Mouse (Mus musculus): ENCODE data around the gene Smdt1. TPM values are rescaled to one million over a fixed set of nuclear protein-coding genes. Genes with fewer than 3 reads are reported as not detected.
"Not testable (repeated sequence)": the region's sequence is repeated elsewhere in the genome, so short reads cannot be mapped to it uniquely, and the experiment has no call there.

Smdt1 gene
- polyA plus RNA-seq, 1 experiment from 2014 or later: 299 TPM

GRCm38 (mm10) chr15:82353078-82353744 is 14.5 kb downstream of the Smdt1 start:
- H3K4me3 ChIP-seq: peak overlapping the region; percentile 97
- H3K9me3 ChIP-seq (replicated peaks): no peaks in the 10 kb centered on the region
- peak overlapping the region; percentile 89 for H3K27ac ChIP-seq (ENCODE audit: poor library complexity, severe bottlenecking)
- peaks cover 30% of the 10 kb centered on the region for H3K36me3 ChIP-seq
- WGBS: 25% methylated on average over 14 of the region's 14 CpGs
- H3K4me2 ChIP-seq: peak overlapping the region; percentile 88
- peak overlapping the region; percentile 99 for H3K9ac ChIP-seq
- peaks cover 22% of the 10 kb centered on the region for H3K4me1 ChIP-seq (replicated peaks)
- ATAC-seq (ENCODE audit: insufficient number of reproducible peaks, low FRiP score): no peak
- no peaks in the 10 kb centered on the region for H3K27me3 ChIP-seq (replicated peaks)

GRCm38 (mm10) chr15:82353745-82354113 is 15.0 kb downstream of the Smdt1 start:
- Histone ChIP-seq H3K27ac (ENCODE audit: poor library complexity, severe bottlenecking) (peak overlapping the region; percentile 89), H3K27me3 (replicated peaks) (no peaks in the 10 kb centered on the region), H3K4me1 (replicated peaks) (peaks cover 25% of the 10 kb centered on the region), H3K9ac (peak overlapping the region; percentile 99), H3K4me2 (peak overlapping the region; percentile 88), H3K36me3 (peaks cover 25% of the 10 kb centered on the region), H3K4me3 (peak overlapping the region; percentile 97), H3K9me3 (replicated peaks) (no peaks in the 10 kb centered on the region)
- WGBS: under 1% methylated on average over 23 of the region's 23 CpGs
- ATAC-seq (ENCODE audit: insufficient number of reproducible peaks, low FRiP score): peak; percentile 34

- no peaks in the 10 kb centered on the region for H3K9me3 ChIP-seq (replicated peaks)
- H3K4me1 ChIP-seq (replicated peaks): peaks cover 31% of the 10 kb centered on the region
- H3K4me2 ChIP-seq: peak within 1 kb of the TSS; percentile 88
- peaks cover 19% of the 10 kb centered on the region for H3K36me3 ChIP-seq
- H3K27ac ChIP-seq (ENCODE audit: poor library complexity, severe bottlenecking): peak within 1 kb of the TSS; percentile 89
- H3K27me3 ChIP-seq (replicated peaks): no peaks in the 10 kb centered on the region
- H3K4me3 ChIP-seq: peak within 1 kb of the TSS; percentile 97
- peak within 1 kb of the TSS; percentile 99 for H3K9ac ChIP-seq
- WGBS: 2% methylated on average over 57 of the region's 57 CpGs
- peak; percentile 98 for ATAC-seq (ENCODE audit: insufficient number of reproducible peaks, low FRiP score)
Observed at GRCm38 (mm10) chr15:82354126-82354945, 15.6 kb downstream of the Smdt1 start, which contains the start of gene Ndufa6. TSS of gene Ndufa6 (minus strand) at chr15:82354322.

- no peak overlapping the region for H3K4me3 ChIP-seq
- 52% methylated on average over 22 of the region's 22 CpGs for WGBS
- H3K27me3 ChIP-seq (replicated peaks): no peaks in the 10 kb centered on the region
- H3K9ac ChIP-seq: peak overlapping the region; percentile 54
- no peaks in the 10 kb centered on the region for H3K9me3 ChIP-seq (replicated peaks)
- no peak for ATAC-seq (ENCODE audit: insufficient number of reproducible peaks, low FRiP score)
- peak overlapping the region; percentile 55; the same call in 1 of the 2 replicates for H3K27ac ChIP-seq (ENCODE audit: poor library complexity, severe bottlenecking)
- H3K4me2 ChIP-seq: peak overlapping the region; percentile 30; the same call in 1 of the 2 replicates
- H3K4me1 ChIP-seq (replicated peaks): peaks cover 19% of the 10 kb centered on the region
- H3K36me3 ChIP-seq: no peaks in the 10 kb centered on the region
Observed at GRCm38 (mm10) chr15:82358431-82359260, 19.9 kb downstream of the Smdt1 start.

- H3K9me3 ChIP-seq (replicated peaks): no peaks in the 10 kb centered on the region
- 0 out of 2 replicates have a peak, but pooled peaks have one; percentile 45 for ATAC-seq (ENCODE audit: insufficient number of reproducible peaks, low FRiP score)
- WGBS: 72% methylated on average over 11 of the region's 11 CpGs
Observed at GRCm38 (mm10) chr15:82361459-82362018, 22.8 kb downstream of the Smdt1 start.

GRCm38 (mm10) chr15:82362234-82362633 is 23.5 kb downstream of the Smdt1 start:
- H3K9ac ChIP-seq: no peak overlapping the region
- no peaks in the 10 kb centered on the region for H3K9me3 ChIP-seq (replicated peaks)
- H3K27ac ChIP-seq (ENCODE audit: poor library complexity, severe bottlenecking): 0 out of 2 replicates have a peak overlapping the region, but pooled peaks have one; percentile 45
- ATAC-seq (ENCODE audit: insufficient number of reproducible peaks, low FRiP score): 0 out of 2 replicates have a peak, but pooled peaks have one; percentile 29
- peaks cover 16% of the 10 kb centered on the region for H3K4me1 ChIP-seq (replicated peaks)
- no peak overlapping the region for H3K4me2 ChIP-seq
- H3K27me3 ChIP-seq (replicated peaks): no peaks in the 10 kb centered on the region
- no peak overlapping the region for H3K4me3 ChIP-seq
- 61% methylated on average over 4 of the region's 4 CpGs for WGBS
- no peaks in the 10 kb centered on the region for H3K36me3 ChIP-seq

More at GRCm38 (mm10) chr15:82361459-82362018, 22.8 kb downstream of the Smdt1 start:
- peak overlapping the region; percentile 45 for H3K27ac ChIP-seq (ENCODE audit: poor library complexity, severe bottlenecking)
- H3K27me3 ChIP-seq (replicated peaks): no peaks in the 10 kb centered on the region
- H3K4me1 ChIP-seq (replicated peaks): peaks cover 16% of the 10 kb centered on the region
- H3K9ac ChIP-seq: no peak overlapping the region
- no peaks in the 10 kb centered on the region for H3K36me3 ChIP-seq
- no peak overlapping the region for H3K4me3 ChIP-seq
- no peak overlapping the region for H3K4me2 ChIP-seq

GRCm38 (mm10) chr15:82363801-82364200 is 25.0 kb downstream of the Smdt1 start:
- not testable (repeated sequence) for ATAC-seq (ENCODE audit: insufficient number of reproducible peaks, low FRiP score); H3K27me3 ChIP-seq (replicated peaks); H3K4me3 ChIP-seq; H3K36me3 ChIP-seq; H3K9ac ChIP-seq; H3K4me2 ChIP-seq; H3K27ac ChIP-seq (ENCODE audit: poor library complexity, severe bottlenecking); H3K9me3 ChIP-seq (replicated peaks)
- H3K4me1 ChIP-seq (replicated peaks): peaks cover 12% of the 10 kb centered on the region
- 70% methylated on average over 11 of the region's 12 CpGs for WGBS

GRCm38 (mm10) chr15:82364561-82364960 is 25.8 kb downstream of the Smdt1 start:
- H3K27ac ChIP-seq (ENCODE audit: poor library complexity, severe bottlenecking); H3K27me3 ChIP-seq (replicated peaks); H3K9me3 ChIP-seq (replicated peaks); H3K9ac ChIP-seq; ATAC-seq (ENCODE audit: insufficient number of reproducible peaks, low FRiP score); H3K4me1 ChIP-seq (replicated peaks); H3K36me3 ChIP-seq: not testable (repeated sequence)
- Histone ChIP-seq H3K4me3 (0 out of 2 replicates have a peak overlapping the region, but pooled peaks have one; percentile 18), H3K4me2 (peak overlapping the region; percentile 51)
- WGBS: 8% methylated on average over 7 of the region's 9 CpGs

GRCm38 (mm10) chr15:82368146-82368545 is 29.4 kb downstream of the Smdt1 start:
- H3K27ac ChIP-seq (ENCODE audit: poor library complexity, severe bottlenecking): no peak overlapping the region
- H3K4me3 ChIP-seq: no peak overlapping the region
- WGBS: 79% methylated on average over 4 of the region's 4 CpGs
- H3K4me1 ChIP-seq (replicated peaks): no peaks in the 10 kb centered on the region
- no peak overlapping the region for H3K9ac ChIP-seq
- ATAC-seq (ENCODE audit: insufficient number of reproducible peaks, low FRiP score): no peak
- no peak overlapping the region for H3K4me2 ChIP-seq
- no peaks in the 10 kb centered on the region for H3K9me3 ChIP-seq (replicated peaks)
- H3K27me3 ChIP-seq (replicated peaks): peaks cover 4% of the 10 kb centered on the region; the same call in 1 of the 2 replicates
- H3K36me3 ChIP-seq: peaks cover 11% of the 10 kb centered on the region; the same call in 1 of the 2 replicates

GRCm38 (mm10) chr15:82368851-82369250 is 30.1 kb downstream of the Smdt1 start:
- H3K27ac ChIP-seq (ENCODE audit: poor library complexity, severe bottlenecking): no peak overlapping the region

More at GRCm38 (mm10) chr15:82368851-82369250, 30.1 kb downstream of the Smdt1 start:
- no peaks in the 10 kb centered on the region for H3K4me1 ChIP-seq (replicated peaks)
- WGBS: 90% methylated on average over 1 of the region's 1 CpGs
- no peak overlapping the region for H3K4me3 ChIP-seq
- no peaks in the 10 kb centered on the region for H3K9me3 ChIP-seq (replicated peaks)
- no peak overlapping the region for H3K9ac ChIP-seq
- ATAC-seq (ENCODE audit: insufficient number of reproducible peaks, low FRiP score): no peak
- no peak overlapping the region for H3K4me2 ChIP-seq
- peaks cover 5% of the 10 kb centered on the region; the same call in 1 of the 2 replicates for H3K27me3 ChIP-seq (replicated peaks)
- H3K36me3 ChIP-seq: peaks cover 14% of the 10 kb centered on the region; the same call in 1 of the 2 replicates
